Mouse (Mus musculus) thymus, adult 2 months (tissue): ENCODE results near the gene Flot1. TPM values are rescaled to one million over a fixed set of nuclear protein-coding genes. Genes with fewer than 3 reads are reported as not detected.
A peak's percentile ranks its signal among the peaks of the same experiment; 100 is the strongest.

Experiments used
- DNase-seq: peaks from one replicate; pipeline ENCODE4 v3.0.0; 2021
- H3K27ac ChIP-seq: fragments of 200-500 bp; 2 replicates; pipeline ENCODE4 v1.5.1; 2012; ENCODE audit warnings: low read length, control low read depth; ENCODE audit not compliant: control insufficient read depth, insufficient read depth
- H3K27me3 ChIP-seq: fragments of 200-500 bp; 2 replicates; pipeline ENCODE4 v1.6.1; 2012; ENCODE audit warnings: mild to moderate bottlenecking, low read length, moderate library complexity, mixed read lengths; ENCODE audit not compliant: control insufficient read depth, insufficient read depth
- H3K36me3 ChIP-seq: fragments of 200-500 bp; 2 replicates; pipeline ENCODE4 v1.6.1; 2012; ENCODE audit warnings: mild to moderate bottlenecking, low read length, moderate library complexity; ENCODE audit not compliant: control insufficient read depth, insufficient read depth
- H3K4me1 ChIP-seq: fragments of 200-500 bp; replicated peaks from 2 replicates; pipeline ENCODE4 v1.6.1; 2012; ENCODE audit warnings: low read length; ENCODE audit not compliant: control insufficient read depth, insufficient read depth
- H3K4me3 ChIP-seq: fragments of 200-500 bp; 2 replicates; pipeline ENCODE4 v1.5.1; 2012; ENCODE audit warnings: mild to moderate bottlenecking, low read length, control low read depth, moderate library complexity; ENCODE audit not compliant: control insufficient read depth, insufficient read depth
- CTCF ChIP-seq: fragments of 200-500 bp; IDR thresholded peaks from 2 replicates; pipeline ENCODE4 v1.5.1; 2012; ENCODE audit warnings: mild to moderate bottlenecking, control low read depth, low read length, moderate library complexity, borderline replicate concordance; ENCODE audit not compliant: control insufficient read depth, poor library complexity, insufficient read depth; ENCODE audit errors: extremely low read depth
- POLR2A ChIP-seq: fragments of 200-500 bp; IDR thresholded peaks from 2 replicates; pipeline ENCODE4 v1.6.1; 2012; ENCODE audit warnings: mild to moderate bottlenecking, low read length, control low read depth, moderate library complexity; ENCODE audit not compliant: control insufficient read depth, poor library complexity, insufficient read depth; ENCODE audit errors: extremely low read depth
- WGBS: fragments of 180-500 bp; shearing (Covaris S2); methylation state at CpG from one replicate; pipeline ENCODE4 v1.1.7; 2018; 5-methylcytosine and 5-hydroxymethylcytosine counted together
- polyA plus RNA-seq: library from polyadenylated mRNA; depleted of rRNA; stranded (reverse); fragments of >200 nt; gene quantifications from 2 replicates; pipeline ENCODE4 v1.2.3, GENCODE M21; 2012

Flot1 gene
- polyA plus RNA-seq, 1 experiment = 70.4 TPM

DNA sequence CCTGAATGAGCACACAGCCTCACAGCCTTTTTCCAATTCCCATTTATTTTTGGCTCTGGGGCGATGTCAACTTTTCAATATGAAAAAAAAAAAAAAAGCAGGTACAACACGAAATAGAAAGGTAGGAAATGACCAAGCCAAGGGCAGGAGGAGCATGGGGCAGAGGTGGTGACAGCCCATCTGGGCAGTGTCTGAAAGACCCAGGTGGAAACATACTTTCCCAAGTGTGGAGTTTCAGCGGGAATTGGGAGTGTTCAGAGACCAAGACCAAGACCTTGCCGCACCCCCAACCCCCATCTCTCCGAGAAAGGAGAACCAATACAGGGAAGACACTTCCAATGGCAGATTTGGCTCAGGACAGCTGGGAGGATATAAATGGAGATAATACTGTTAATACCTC lies 10.9 kb downstream of the Flot1 start:
- Histone ChIP-seq H3K4me3 (no peak overlapping the region), H3K27me3 (no peaks in the 10 kb centered on the region), H3K4me1 (peaks cover 26% of the 10 kb centered on the region), H3K36me3 (peaks cover 39% of the 10 kb centered on the region), H3K27ac (no peak overlapping the region)
- 84% methylated on average over 5 of the region's 5 CpGs for WGBS
- TF ChIP-seq POLR2A (no peak), CTCF (no peak)
- DNase-seq = no peak

DNA sequence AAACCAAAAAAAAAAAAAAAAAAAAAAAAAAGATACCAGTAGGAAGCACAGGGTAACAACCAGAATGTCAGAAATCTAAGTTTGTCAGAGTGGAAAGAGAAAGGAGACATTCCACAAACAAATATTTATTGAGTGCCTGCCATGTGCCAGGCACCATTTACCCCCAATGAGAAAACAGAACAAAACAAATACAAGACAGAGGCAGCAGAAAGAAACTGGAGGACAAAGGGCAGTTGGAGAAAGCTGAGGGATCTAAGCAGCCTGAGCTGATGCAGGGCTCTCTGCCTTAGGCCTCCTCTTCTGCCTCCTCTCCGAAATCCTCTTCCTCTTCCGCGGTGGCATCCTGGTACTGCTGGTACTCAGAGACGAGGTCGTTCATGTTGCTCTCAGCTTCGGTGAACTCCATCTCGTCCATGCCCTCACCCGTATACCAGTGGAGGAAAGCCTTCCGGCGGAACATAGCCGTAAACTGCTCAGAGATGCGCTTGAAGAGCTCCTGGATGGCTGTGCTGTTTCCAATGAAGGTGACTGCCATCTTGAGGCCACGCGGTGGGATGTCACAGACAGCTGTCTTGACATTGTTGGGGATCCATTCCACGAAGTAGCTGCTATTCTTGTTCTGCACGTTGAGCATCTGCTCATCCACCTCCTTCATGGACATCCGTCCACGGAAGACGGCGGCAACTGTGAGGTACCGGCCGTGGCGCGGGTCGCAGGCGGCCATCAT lies 11.8 kb downstream of the Flot1 start:
- Histone ChIP-seq H3K27me3 (no peaks in the 10 kb centered on the region), H3K4me3 (peak overlapping the region; percentile 8; the same call in 1 of the 2 replicates), H3K36me3 (peaks cover 39% of the 10 kb centered on the region), H3K27ac (no peak overlapping the region), H3K4me1 (peaks cover 26% of the 10 kb centered on the region)
- TF ChIP-seq POLR2A (no peak), CTCF (no peak)
- WGBS = 76% methylated on average over 26 of the region's 26 CpGs
- DNase-seq = peak; percentile 20

DNA sequence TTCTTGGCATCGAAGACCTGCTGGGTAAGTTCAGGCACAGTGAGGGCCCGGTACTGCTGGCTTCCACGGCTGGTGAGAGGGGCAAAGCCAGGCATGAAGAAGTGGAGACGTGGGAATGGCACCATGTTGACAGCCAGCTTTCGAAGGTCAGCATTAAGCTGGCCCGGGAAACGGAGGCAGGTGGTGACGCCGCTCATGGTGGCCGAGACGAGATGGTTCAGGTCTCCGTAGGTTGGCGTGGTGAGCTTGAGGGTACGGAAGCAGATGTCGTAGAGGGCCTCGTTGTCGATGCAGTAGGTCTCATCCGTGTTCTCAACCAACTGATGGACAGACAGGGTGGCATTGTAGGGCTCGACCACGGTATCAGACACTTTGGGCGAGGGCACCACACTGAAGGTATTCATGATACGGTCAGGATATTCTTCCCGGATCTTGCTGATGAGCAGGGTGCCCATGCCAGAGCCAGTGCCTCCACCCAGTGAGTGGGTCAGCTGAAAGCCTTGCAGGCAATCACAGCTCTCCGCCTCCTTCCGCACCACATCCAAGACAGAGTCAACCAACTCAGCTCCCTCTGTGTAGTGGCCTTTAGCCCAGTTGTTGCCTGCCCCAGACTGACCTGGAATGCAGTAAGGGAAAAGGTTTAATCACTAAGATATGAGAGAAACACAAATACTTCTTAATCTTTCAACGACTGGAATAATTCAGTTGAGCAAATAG lies 12.6 kb downstream of the Flot1 start:
- peaks cover 24% of the 10 kb centered on the region for H3K4me1 ChIP-seq
- DNase-seq = peak; percentile 14
- TF ChIP-seq CTCF (no peak), POLR2A (no peak)
- peak overlapping the region; percentile 8; the same call in 1 of the 2 replicates for H3K4me3 ChIP-seq
- 81% methylated on average over 26 of the region's 26 CpGs for WGBS
- peaks cover 39% of the 10 kb centered on the region for H3K36me3 ChIP-seq
- no peaks in the 10 kb centered on the region for H3K27me3 ChIP-seq
- H3K27ac ChIP-seq = no peak overlapping the region

DNA sequence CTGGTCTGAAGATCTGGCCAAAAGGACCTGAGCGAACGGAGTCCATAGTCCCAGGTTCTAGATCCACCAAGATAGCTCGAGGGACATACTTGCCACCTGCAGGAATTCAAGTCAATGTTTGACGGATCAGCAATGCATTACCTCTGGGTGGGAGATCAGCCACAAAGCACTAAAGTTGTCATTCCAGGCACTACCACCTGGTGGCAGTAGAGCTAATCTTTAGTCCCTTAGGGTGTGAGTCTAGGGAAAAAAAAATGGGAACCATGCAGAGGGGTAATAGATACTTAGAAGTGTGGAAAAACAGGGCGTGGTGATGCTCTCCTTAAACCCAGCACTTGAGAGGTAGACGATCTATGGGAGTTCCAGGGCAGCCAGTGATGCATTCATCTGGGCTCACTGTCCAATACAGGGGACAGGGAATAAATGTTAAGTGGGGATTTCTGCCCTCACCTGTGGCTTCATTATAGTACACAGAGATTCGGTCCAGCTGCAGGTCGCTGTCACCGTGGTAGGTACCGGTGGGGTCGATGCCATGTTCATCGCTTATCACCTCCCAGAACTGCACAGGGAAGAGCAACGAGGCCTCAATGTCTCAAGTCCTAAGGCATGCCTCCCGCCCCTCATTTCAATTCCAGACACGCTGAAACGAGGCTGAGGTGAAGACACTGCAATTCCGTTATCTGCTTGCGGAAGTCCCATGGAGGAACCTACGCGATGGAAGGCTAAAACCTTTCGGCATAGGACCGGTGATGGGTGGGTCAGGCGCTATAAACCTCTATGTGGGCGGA lies 13.3 kb downstream of the Flot1 start:
- TF ChIP-seq CTCF (no peak), POLR2A (no peak)
- peak; percentile 83 for DNase-seq
- Histone ChIP-seq H3K4me1 (peaks cover 24% of the 10 kb centered on the region), H3K27me3 (no peaks in the 10 kb centered on the region), H3K36me3 (peaks cover 39% of the 10 kb centered on the region), H3K4me3 (peak overlapping the region; percentile 87), H3K27ac (peak overlapping the region; percentile 26; the same call in 1 of the 2 replicates)
- 8% methylated on average over 24 of the region's 24 CpGs for WGBS

DNA sequence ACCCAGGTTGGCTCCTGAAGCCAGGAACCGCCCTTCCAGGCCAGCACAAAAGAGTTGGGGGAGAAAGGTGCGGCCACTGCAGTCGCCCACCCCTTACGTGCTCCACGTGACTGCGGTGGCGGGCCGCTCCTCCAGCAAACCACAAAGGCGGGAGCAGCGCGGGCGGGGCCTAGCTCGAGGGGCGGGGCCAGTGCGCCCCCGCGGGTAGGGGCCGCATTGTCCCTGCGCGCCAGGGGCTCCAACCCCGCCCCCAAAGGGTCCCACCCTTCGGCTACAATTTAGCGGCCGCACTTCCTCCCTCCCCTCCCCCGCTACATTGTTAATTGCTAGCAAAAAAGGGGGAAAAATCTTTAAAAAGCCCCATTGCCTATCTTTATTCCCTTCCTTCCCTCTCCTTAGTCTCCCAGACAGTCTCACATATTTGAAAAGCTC lies 14.0 kb downstream of the Flot1 start:
- H3K4me1 ChIP-seq = peaks cover 25% of the 10 kb centered on the region
- no peaks in the 10 kb centered on the region for H3K27me3 ChIP-seq
- peak overlapping the region; percentile 87 for H3K4me3 ChIP-seq
- peaks cover 39% of the 10 kb centered on the region for H3K36me3 ChIP-seq
- H3K27ac ChIP-seq = peak overlapping the region; percentile 90
- DNase-seq = peak; percentile 97
- no peak for TF ChIP-seq POLR2A
- no peak for TF ChIP-seq CTCF
- 2% methylated on average over 25 of the region's 25 CpGs for WGBS

DNA sequence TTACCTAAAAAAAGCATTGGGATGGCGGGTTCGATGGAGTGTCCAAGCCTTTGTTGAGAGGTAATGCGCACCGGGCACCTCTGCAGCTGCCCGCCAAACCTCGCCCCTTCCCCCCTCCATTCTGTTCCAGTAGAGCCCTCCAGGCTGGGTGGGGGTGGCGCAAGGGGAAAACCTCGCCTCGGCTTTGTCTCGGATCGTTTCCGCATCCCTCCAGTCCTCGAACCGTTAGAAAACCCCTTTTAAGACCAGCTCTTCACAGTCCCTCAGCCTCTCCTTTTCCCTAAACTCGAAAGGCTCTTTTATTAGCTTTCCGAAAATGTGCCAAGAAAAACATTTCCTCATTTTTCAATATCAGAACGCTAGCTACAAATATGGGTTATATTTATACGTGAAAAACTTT lies 14.5 kb downstream of the Flot1 start:
- Histone ChIP-seq H3K27ac (peak overlapping the region; percentile 90), H3K27me3 (no peaks in the 10 kb centered on the region), H3K4me1 (peaks cover 27% of the 10 kb centered on the region), H3K36me3 (peaks cover 39% of the 10 kb centered on the region), H3K4me3 (peak overlapping the region; percentile 87)
- TF ChIP-seq POLR2A = no peak
- no peak for TF ChIP-seq CTCF
- under 1% methylated on average over 18 of the region's 18 CpGs for WGBS
- peak; percentile 76 for DNase-seq
